Mouse (Mus musculus) limb, embryonic 14.5 days (tissue): ENCODE results near the gene Taf5. TPM values are rescaled to one million over a fixed set of nuclear protein-coding genes. Genes with fewer than 3 reads are reported as not detected.

Experiments used
- ATAC-seq: fragments of 200-750 bp; cut with Nextera tagmentation; 2 replicates; pipeline ENCODE4 v1.8.0; 2017; ENCODE audit warnings: low read depth, moderate number of reproducible peaks, moderate TSS enrichment; ENCODE audit not compliant: low FRiP score
- DNase-seq: peaks from one replicate; pipeline ENCODE4 v3.0.0-alpha.2; 2015; ENCODE audit warnings: low spot score
- H3K27ac ChIP-seq: fragments of 300-500 bp; sonication (generic); replicated peaks from 2 replicates; pipeline ENCODE4 v1.5.1; 2014; ENCODE audit warnings: low read depth, mild to moderate bottlenecking, low read length, moderate library complexity, mixed read lengths
- H3K27me3 ChIP-seq: fragments of 300-500 bp; sonication (generic); 2 replicates; pipeline ENCODE4 v1.6.1; 2014; ENCODE audit warnings: low read length, mixed read lengths; ENCODE audit not compliant: control insufficient read depth, insufficient read depth
- H3K36me3 ChIP-seq: fragments of 300-500 bp; sonication (generic); 2 replicates; pipeline ENCODE4 v1.6.1; 2014; ENCODE audit warnings: mild to moderate bottlenecking, low read length, moderate library complexity, mixed read lengths; ENCODE audit not compliant: control insufficient read depth, insufficient read depth
- H3K4me1 ChIP-seq: fragments of 300-500 bp; sonication (generic); 2 replicates; pipeline ENCODE4 v1.6.1; 2014; ENCODE audit warnings: antibody characterized with exemption, low read length, mixed read lengths; ENCODE audit not compliant: control insufficient read depth, insufficient read depth
- H3K4me2 ChIP-seq: fragments of 300-500 bp; sonication (generic); replicated peaks from 2 replicates; pipeline ENCODE4 v1.6.1; 2014; ENCODE audit warnings: low read depth, mild to moderate bottlenecking, low read length, moderate library complexity; ENCODE audit not compliant: severe bottlenecking
- H3K4me3 ChIP-seq: fragments of 300-500 bp; sonication (generic); replicated peaks from 2 replicates; pipeline ENCODE4 v1.5.1; 2014; ENCODE audit warnings: low read length
- H3K9ac ChIP-seq: fragments of 300-500 bp; sonication (generic); 2 replicates; pipeline ENCODE4 v1.6.1; 2014; ENCODE audit warnings: mild to moderate bottlenecking, low read depth, low read length, moderate library complexity; ENCODE audit not compliant: severe bottlenecking
- H3K9me3 ChIP-seq: fragments of 300-500 bp; sonication (generic); 2 replicates; pipeline ENCODE4 v1.6.1; 2016; ENCODE audit warnings: low read length; ENCODE audit not compliant: control insufficient read depth
- POLR2A ChIP-seq: fragments of 200-500 bp; IDR thresholded peaks from 2 replicates; pipeline ENCODE4 v1.8.0; 2012; ENCODE audit warnings: inconsistent platforms, mild to moderate bottlenecking, moderate library complexity, borderline replicate concordance; ENCODE audit not compliant: insufficient read depth, insufficient read length; ENCODE audit errors: extremely low read depth
- WGBS: fragments of 180-500 bp; shearing (Covaris S2); extraction: QIAGEN DNeasy Blood & Tissue Kit; methylation state at CpG from one replicate; pipeline ENCODE4 v1.1.7; 2014; 5-methylcytosine and 5-hydroxymethylcytosine counted together
- polyA plus RNA-seq, 2 experiments: library from polyadenylated mRNA; depleted of rRNA in 1 of 2; stranded (reverse) in 1 of 2; unstranded in 1 of 2; fragments of >200 nt; fragmentation: Nextera tagmentation in 1 of 2; extraction: Ambion mirVana in 1 of 2; gene quantifications; 2 replicates each; pipeline versions ENCODE4 v1.2.1 to v1.2.3; 2012 to 2014

Taf5 gene
- 8.1 and 8.7 TPM in 2 replicates for polyA plus RNA-seq (2012; rRNA removed)
- polyA plus RNA-seq (2014; fragmentation: Nextera tagmentation; extraction: Ambion mirVana) = 7.9 and 8.8 TPM in 2 replicates

GRCm38 (mm10) chr19:47067096-47067882, at the start of gene Taf5:
TSS of gene Taf5 (plus strand) at chr19:47067746.
- Histone ChIP-seq H3K9ac (peak within 1 kb of the TSS; percentile 90), H3K27ac (peak within 1 kb of the TSS; percentile 77), H3K4me3 (peak within 1 kb of the TSS; percentile 98), H3K4me1 (peaks cover 7% of the 10 kb centered on the region; the same call in 1 of the 2 replicates), H3K4me2 (peak within 1 kb of the TSS; percentile 55), H3K9me3 (no peaks in the 10 kb centered on the region), H3K27me3 (no peaks in the 10 kb centered on the region), H3K36me3 (peaks cover 16% of the 10 kb centered on the region)
- peak; percentile 97; the same call in 1 of the 2 replicates for TF ChIP-seq POLR2A
- ATAC-seq (peak; percentile 85), DNase-seq (peak; percentile 93)
- WGBS = 9% methylated on average over 49 of the region's 49 CpGs

- Histone ChIP-seq H3K4me2 (no peak overlapping the region), H3K36me3 (no peaks in the 10 kb centered on the region), H3K9me3 (no peaks in the 10 kb centered on the region), H3K4me1 (peaks cover 5% of the 10 kb centered on the region), H3K9ac (no peak overlapping the region), H3K27ac (no peak overlapping the region), H3K27me3 (peaks cover 49% of the 10 kb centered on the region), H3K4me3 (no peak overlapping the region)
- DNase-seq (no peak), ATAC-seq (no peak)
- WGBS = 8% methylated on average over 3 of the region's 3 CpGs
- TF ChIP-seq POLR2A = no peak
Measured at GRCm38 (mm10) chr19:47017831-47018230, 49.7 kb upstream of the Taf5 start.

GRCm38 (mm10) chr19:47018330-47018729, 49.2 kb upstream of the Taf5 start:
- H3K36me3 ChIP-seq = no peaks in the 10 kb centered on the region
- no peak overlapping the region for H3K9ac ChIP-seq
- H3K4me1 ChIP-seq = peaks cover 5% of the 10 kb centered on the region
- H3K4me3 ChIP-seq = no peak overlapping the region
- ATAC-seq (no peak), DNase-seq (no peak)
- no peaks in the 10 kb centered on the region for H3K9me3 ChIP-seq
- H3K27me3 ChIP-seq = peaks cover 44% of the 10 kb centered on the region
- WGBS = 35% methylated on average over 2 of the region's 2 CpGs
- no peak for TF ChIP-seq POLR2A
- H3K4me2 ChIP-seq = no peak overlapping the region
- no peak overlapping the region for H3K27ac ChIP-seq

GRCm38 (mm10) chr19:47019326-47019725, 48.2 kb upstream of the Taf5 start:
- peaks cover 5% of the 10 kb centered on the region for H3K4me1 ChIP-seq
- no peaks in the 10 kb centered on the region for H3K36me3 ChIP-seq
- no peak overlapping the region for H3K4me3 ChIP-seq
- no peak for TF ChIP-seq POLR2A
- H3K27ac ChIP-seq = no peak overlapping the region
- H3K9me3 ChIP-seq = no peaks in the 10 kb centered on the region
- 0 out of 2 replicates have a peak, but pooled peaks have one; percentile 35 for ATAC-seq
- no peak overlapping the region for H3K9ac ChIP-seq
- H3K27me3 ChIP-seq = peaks cover 34% of the 10 kb centered on the region
- no peak for DNase-seq
- H3K4me2 ChIP-seq = no peak overlapping the region
- WGBS = 26% methylated on average over 6 of the region's 6 CpGs

DNA sequence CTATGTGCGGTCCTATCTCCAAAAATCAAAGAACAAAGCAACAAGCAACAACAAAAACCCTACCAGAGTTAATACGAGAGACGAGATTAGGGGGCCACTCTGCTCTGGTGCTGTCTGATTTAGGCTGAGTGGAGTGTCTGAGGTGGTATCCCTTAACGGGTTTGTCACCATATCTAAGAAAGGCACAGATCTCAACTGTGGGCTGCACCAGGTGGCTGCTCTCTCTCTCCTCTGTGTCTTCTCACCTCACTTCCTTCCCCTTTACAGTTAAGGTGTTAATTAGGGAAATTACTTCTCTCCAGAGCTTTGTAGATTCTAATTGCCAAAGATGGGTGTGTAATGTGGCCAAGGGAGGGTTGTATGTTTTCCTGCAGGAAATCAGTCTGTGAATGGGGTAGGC, 44.8 kb upstream of the Taf5 start:
- DNase-seq (no peak), ATAC-seq (no peak)
- Histone ChIP-seq H3K9me3 (no peaks in the 10 kb centered on the region), H3K27me3 (peaks cover 6% of the 10 kb centered on the region; the same call in 1 of the 2 replicates), H3K4me1 (no peaks in the 10 kb centered on the region), H3K27ac (no peak overlapping the region), H3K36me3 (no peaks in the 10 kb centered on the region), H3K9ac (no peak overlapping the region), H3K4me3 (no peak overlapping the region), H3K4me2 (no peak overlapping the region)
- 76% methylated on average over 4 of the region's 4 CpGs for WGBS
- no peak for TF ChIP-seq POLR2A
